Mouse (Mus musculus) bone marrow macrophage, adult 2 months (primary cell): Measurements from ENCODE around the gene Slco3a1.
"Not testable (repeated sequence)": the region's sequence is repeated elsewhere in the genome, so short reads cannot be mapped to it uniquely, and the experiment has no call there.

Source experiments
- CTCF ChIP-seq: IDR thresholded peaks from 2 replicates; pipeline ENCODE4 v1.5.1; 2012; ENCODE audit warnings: low read depth, mild to moderate bottlenecking, low read length, moderate library complexity
- POLR2A ChIP-seq: IDR thresholded peaks from 2 replicates; pipeline ENCODE4 v1.6.1; 2012; ENCODE audit warnings: mild to moderate bottlenecking, low read depth, low read length, borderline replicate concordance

DNA sequence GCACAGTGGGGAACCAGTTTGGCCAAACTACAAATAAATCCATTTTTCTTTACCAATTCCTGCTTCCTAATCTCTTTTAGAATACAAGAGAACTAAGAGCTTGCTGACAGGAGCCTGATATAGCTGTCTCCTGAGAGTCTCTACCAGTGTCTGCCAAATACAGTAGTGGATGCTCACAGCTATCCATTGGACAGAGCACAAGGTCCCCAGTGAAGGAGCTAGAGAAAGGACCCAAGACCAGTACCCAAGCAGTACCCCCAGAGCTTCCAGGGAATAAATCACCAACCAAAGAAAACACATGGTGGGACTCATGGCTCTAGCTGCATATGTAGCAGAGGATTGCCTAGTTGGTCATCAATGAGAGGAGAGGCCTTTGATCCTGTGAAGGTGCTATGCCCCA, 146.7 kb downstream of the Slco3a1 start:
- TF ChIP-seq CTCF, POLR2A: not testable (repeated sequence)
